Mouse (Mus musculus): ENCODE results near the gene Tnp2. TPM values are rescaled to one million over a fixed set of nuclear protein-coding genes. Genes with fewer than 3 reads are reported as not detected.

Tnp2 gene
- total RNA-seq, 1 experiment = not detected

- TF ChIP-seq CHD2 (IDR thresholded peaks at IDR 0.05; ENCODE audit: low read depth, low read length) (no peak), MAFK (IDR thresholded peaks at IDR 0.05; ENCODE audit: insufficient read depth, low read depth, low read length) (no peak), ZC3H11A (IDR thresholded peaks at IDR 0.05; ENCODE audit: borderline replicate concordance, low read depth, low read length) (no peak), ZNF384 (IDR thresholded peaks at IDR 0.05; ENCODE audit: low read depth, low read length) (no peak), HCFC1 (IDR thresholded peaks at IDR 0.05; ENCODE audit: borderline replicate concordance, insufficient read depth, low read length) (no peak)
- H3K4me1 ChIP-seq (ENCODE audit: control insufficient read depth in 2 of 2, insufficient read depth in 2 of 2, low read length in 2 of 2, poor library complexity in 1 of 2) = peaks cover 7 to 14% of the 10 kb centered on the region in 2 experiments; a peak in 2 of 4 replicates
- no peak overlapping the region for H3K9ac ChIP-seq (ENCODE audit: insufficient read depth, low read depth, low read length, poor library complexity, severe bottlenecking)
- no peaks in the 10 kb centered on the region for H3K36me3 ChIP-seq (ENCODE audit: control insufficient read depth, insufficient read depth, low read length, poor library complexity, severe bottlenecking)
- DNase-seq (ENCODE audit: low read depth, low spot score) = no peak
- H3K9me3 ChIP-seq (ENCODE audit: control insufficient read depth, insufficient read depth, low read depth, low read length) = no peaks in the 10 kb centered on the region
- H3K27ac ChIP-seq (ENCODE audit: insufficient read depth, low read depth, low read length, poor library complexity, severe bottlenecking) = no peak overlapping the region
- H3K4me3 ChIP-seq (ENCODE audit: insufficient read depth in 1 of 2, low read depth in 1 of 2, low read length in 2 of 2, poor library complexity in 1 of 2, severe bottlenecking in 1 of 2) = no peak overlapping the region; a peak in 1 of 4 replicates
- in situ Hi-C loops (cut with MboI; ENCODE audit: low sequenced_read_pairs in 2 of 2, unreplicated experiment in 2 of 2) = loop anchor here in 1 of 2 experiments (10.0 kb wide), 1 partner anchor 374 kb away; the partner anchor contains the start of gene Nubp1
Measured at GRCm38 (mm10) chr16:10788866-10789265, 406 bp upstream of the Tnp2 start.

- Histone ChIP-seq H3K4me1 (ENCODE audit: control insufficient read depth in 2 of 2, insufficient read depth in 2 of 2, low read length in 2 of 2, poor library complexity in 1 of 2) (peaks cover 7 to 15% of the 10 kb centered on the region in 2 experiments; a peak in 2 of 4 replicates), H3K4me3 (ENCODE audit: insufficient read depth in 1 of 2, low read depth in 1 of 2, low read length in 2 of 2, poor library complexity in 1 of 2, severe bottlenecking in 1 of 2) (no peak overlapping the region), H3K9ac (ENCODE audit: insufficient read depth, low read depth, low read length, poor library complexity, severe bottlenecking) (no peak overlapping the region), H3K9me3 (ENCODE audit: control insufficient read depth, insufficient read depth, low read depth, low read length) (no peaks in the 10 kb centered on the region), H3K27ac (ENCODE audit: insufficient read depth, low read depth, low read length, poor library complexity, severe bottlenecking) (no peak overlapping the region), H3K36me3 (ENCODE audit: control insufficient read depth, insufficient read depth, low read length, poor library complexity, severe bottlenecking) (no peaks in the 10 kb centered on the region)
- in situ Hi-C loops (cut with MboI; ENCODE audit: low sequenced_read_pairs in 2 of 2, unreplicated experiment in 2 of 2) = loop anchor here in 1 of 2 experiments (10.0 kb wide), 1 partner anchor 373 kb away; the partner anchor contains the start of gene Nubp1
- no peak for TF ChIP-seq CHD2 (IDR thresholded peaks at IDR 0.05; ENCODE audit: low read depth, low read length)
- TF ChIP-seq HCFC1 (IDR thresholded peaks at IDR 0.05; ENCODE audit: borderline replicate concordance, insufficient read depth, low read length) = no peak
- 0 out of 2 replicates have a peak, but pooled peaks have one; percentile 53 for TF ChIP-seq ZNF384 (IDR thresholded peaks at IDR 0.05; ENCODE audit: low read depth, low read length)
- peak; percentile 82 for TF ChIP-seq MAFK (IDR thresholded peaks at IDR 0.05; ENCODE audit: insufficient read depth, low read depth, low read length)
- no peak for DNase-seq (ENCODE audit: low read depth, low spot score)
Measured at GRCm38 (mm10) chr16:10787548-10788058, 857 bp downstream of the Tnp2 start.

GRCm38 (mm10) chr16:10786782-10787547 is 1.5 kb downstream of the Tnp2 start:
- Histone ChIP-seq H3K27ac (ENCODE audit: insufficient read depth, low read depth, low read length, poor library complexity, severe bottlenecking) (no peak overlapping the region), H3K36me3 (ENCODE audit: control insufficient read depth, insufficient read depth, low read length, poor library complexity, severe bottlenecking) (no peaks in the 10 kb centered on the region), H3K9me3 (ENCODE audit: control insufficient read depth, insufficient read depth, low read depth, low read length) (no peaks in the 10 kb centered on the region), H3K4me3 (ENCODE audit: insufficient read depth in 1 of 2, low read depth in 1 of 2, low read length in 2 of 2, poor library complexity in 1 of 2, severe bottlenecking in 1 of 2) (0 out of 4 replicates have a peak overlapping the region, but pooled peaks of 1 of the 2 experiments have one; percentile 19), H3K9ac (ENCODE audit: insufficient read depth, low read depth, low read length, poor library complexity, severe bottlenecking) (no peak overlapping the region), H3K4me1 (ENCODE audit: control insufficient read depth in 2 of 2, insufficient read depth in 2 of 2, low read length in 2 of 2, poor library complexity in 1 of 2) (peaks cover 7 to 18% of the 10 kb centered on the region in 2 experiments; a peak in 2 of 4 replicates)
- DNase-seq (ENCODE audit: low read depth, low spot score) = no peak
- no peak for TF ChIP-seq MAFK (IDR thresholded peaks at IDR 0.05; ENCODE audit: insufficient read depth, low read depth, low read length)
- no peak for TF ChIP-seq HCFC1 (IDR thresholded peaks at IDR 0.05; ENCODE audit: borderline replicate concordance, insufficient read depth, low read length)
- no peak for TF ChIP-seq ZNF384 (IDR thresholded peaks at IDR 0.05; ENCODE audit: low read depth, low read length)
- TF ChIP-seq ZC3H11A (IDR thresholded peaks at IDR 0.05; ENCODE audit: borderline replicate concordance, low read depth, low read length) = no peak
- no peak for TF ChIP-seq CHD2 (IDR thresholded peaks at IDR 0.05; ENCODE audit: low read depth, low read length)
- in situ Hi-C loops (cut with MboI; ENCODE audit: low sequenced_read_pairs in 2 of 2, unreplicated experiment in 2 of 2) = loop anchor here in 1 of 2 experiments (10.0 kb wide), 1 partner anchor 372 kb away; the partner anchor contains the start of gene Nubp1

GRCm38 (mm10) chr16:10786288-10786687 is 2.2 kb downstream of the Tnp2 start:
- Histone ChIP-seq H3K4me3 (ENCODE audit: insufficient read depth in 1 of 2, low read depth in 1 of 2, low read length in 2 of 2, poor library complexity in 1 of 2, severe bottlenecking in 1 of 2) (peak overlapping the region; percentile 81 to 98), H3K36me3 (ENCODE audit: control insufficient read depth, insufficient read depth, low read length, poor library complexity, severe bottlenecking) (no peaks in the 10 kb centered on the region), H3K27ac (ENCODE audit: insufficient read depth, low read depth, low read length, poor library complexity, severe bottlenecking) (0 out of 2 replicates have a peak overlapping the region, but pooled peaks have one; percentile 47), H3K9ac (ENCODE audit: insufficient read depth, low read depth, low read length, poor library complexity, severe bottlenecking) (peak overlapping the region; percentile 50; the same call in 1 of the 2 replicates), H3K4me1 (ENCODE audit: control insufficient read depth in 2 of 2, insufficient read depth in 2 of 2, low read length in 2 of 2, poor library complexity in 1 of 2) (peaks cover 7 to 18% of the 10 kb centered on the region in 2 experiments; a peak in 2 of 4 replicates), H3K9me3 (ENCODE audit: control insufficient read depth, insufficient read depth, low read depth, low read length) (no peaks in the 10 kb centered on the region)
- in situ Hi-C loops (cut with MboI; ENCODE audit: low sequenced_read_pairs in 2 of 2, unreplicated experiment in 2 of 2) = loop anchor here in 1 of 2 experiments (10.0 kb wide), 1 partner anchor 371 kb away; the partner anchor contains the start of gene Nubp1
- no peak for TF ChIP-seq HCFC1 (IDR thresholded peaks at IDR 0.05; ENCODE audit: borderline replicate concordance, insufficient read depth, low read length)
- no peak for TF ChIP-seq ZNF384 (IDR thresholded peaks at IDR 0.05; ENCODE audit: low read depth, low read length)
- TF ChIP-seq ZC3H11A (IDR thresholded peaks at IDR 0.05; ENCODE audit: borderline replicate concordance, low read depth, low read length) = peak; percentile 51; the same call in 1 of the 2 replicates
- TF ChIP-seq CHD2 (IDR thresholded peaks at IDR 0.05; ENCODE audit: low read depth, low read length) = no peak
- DNase-seq (ENCODE audit: low read depth, low spot score) = peak; percentile 81
